Mouse (Mus musculus) heart, embryonic 12.5 days (tissue): ENCODE measurements around the gene Trpm5. TPM values are rescaled to one million over a fixed set of nuclear protein-coding genes. Genes with fewer than 3 reads are reported as not detected.

Experiments used
- ATAC-seq: fragments of 200-750 bp; cut with Nextera tagmentation; 2 replicates; pipeline ENCODE4 v1.8.0; 2017; ENCODE audit warnings: moderate TSS enrichment, moderate library complexity; ENCODE audit not compliant: insufficient number of reproducible peaks, low FRiP score
- H3K27ac ChIP-seq: fragments of 300-500 bp; sonication (generic); 2 replicates; pipeline ENCODE4 v1.5.1; 2016; ENCODE audit warnings: mild to moderate bottlenecking, moderate library complexity; ENCODE audit not compliant: poor library complexity, severe bottlenecking
- H3K27me3 ChIP-seq: fragments of 300-500 bp; sonication (generic); replicated peaks from 2 replicates; pipeline ENCODE4 v1.6.1; 2016; ENCODE audit warnings: mild to moderate bottlenecking, moderate library complexity
- H3K36me3 ChIP-seq: fragments of 300-500 bp; sonication (generic); 2 replicates; pipeline ENCODE4 v1.6.1; 2016; ENCODE audit warnings: mild to moderate bottlenecking, moderate library complexity
- H3K4me1 ChIP-seq: fragments of 300-500 bp; sonication (generic); replicated peaks from 2 replicates; pipeline ENCODE4 v1.6.1; 2016; ENCODE audit warnings: mild to moderate bottlenecking
- H3K4me2 ChIP-seq: fragments of 300-500 bp; sonication (generic); 2 replicates; pipeline ENCODE4 v1.6.1; 2016; ENCODE audit warnings: mild to moderate bottlenecking, moderate library complexity
- H3K4me3 ChIP-seq: fragments of 300-500 bp; sonication (generic); 2 replicates; pipeline ENCODE4 v1.5.1; 2016; ENCODE audit warnings: mild to moderate bottlenecking
- H3K9ac ChIP-seq: fragments of 300-500 bp; sonication (generic); 2 replicates; pipeline ENCODE4 v1.6.1; 2016; ENCODE audit warnings: mild to moderate bottlenecking, moderate library complexity
- H3K9me3 ChIP-seq: fragments of 300-500 bp; sonication (generic); replicated peaks from 2 replicates; pipeline ENCODE4 v1.6.1; 2016; ENCODE audit warnings: mild to moderate bottlenecking, moderate library complexity
- WGBS: fragments of 180-500 bp; shearing (Covaris S2); methylation state at CpG from one replicate; pipeline ENCODE4 v1.1.7; 2016; 5-methylcytosine and 5-hydroxymethylcytosine counted together
- polyA plus RNA-seq: library from polyadenylated mRNA; unstranded; fragments of >200 nt; fragmentation: Nextera tagmentation; extraction: Ambion mirVana; gene quantifications from 2 replicates; pipeline ENCODE4 v1.2.1, GENCODE M21; 2016

Gene Trpm5
- polyA plus RNA-seq, 1 experiment from 2014 or later = 3.8 TPM

DNA sequence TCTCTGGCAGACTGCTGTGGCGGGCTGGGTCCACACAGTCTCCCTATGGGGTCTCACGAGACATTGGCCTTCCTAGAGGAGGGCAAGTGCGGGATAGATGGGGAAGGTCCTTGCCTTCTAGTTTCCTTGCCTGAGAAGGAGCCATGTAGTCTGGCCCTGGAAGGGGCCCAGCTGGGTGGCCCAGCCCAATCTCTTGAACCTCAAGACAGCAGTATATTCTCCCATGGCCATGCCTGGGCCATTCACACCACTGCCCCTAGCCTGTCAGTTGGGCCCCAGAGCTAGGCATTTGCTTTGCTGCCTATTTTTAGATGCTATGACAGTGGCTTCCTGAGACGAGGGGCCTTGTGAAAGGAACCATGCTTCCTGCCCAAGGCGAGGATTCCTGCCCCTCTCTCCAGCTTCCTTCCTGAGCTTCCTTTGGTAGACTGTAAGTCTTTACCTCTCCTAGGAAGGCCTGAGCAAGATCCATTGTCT lies 36.2 kb downstream of the Trpm5 start:
- H3K4me2 ChIP-seq = peak overlapping the region; percentile 95
- H3K4me3 ChIP-seq = peak overlapping the region; percentile 12
- peaks cover 80% of the 10 kb centered on the region for H3K4me1 ChIP-seq
- peak overlapping the region; percentile 96 for H3K27ac ChIP-seq
- H3K27me3 ChIP-seq = no peaks in the 10 kb centered on the region
- no peaks in the 10 kb centered on the region for H3K9me3 ChIP-seq
- peaks cover 54% of the 10 kb centered on the region for H3K36me3 ChIP-seq
- ATAC-seq = peak; percentile 74
- H3K9ac ChIP-seq = peak overlapping the region; percentile 97
- WGBS = 9% methylated on average over 5 of the region's 5 CpGs

DNA sequence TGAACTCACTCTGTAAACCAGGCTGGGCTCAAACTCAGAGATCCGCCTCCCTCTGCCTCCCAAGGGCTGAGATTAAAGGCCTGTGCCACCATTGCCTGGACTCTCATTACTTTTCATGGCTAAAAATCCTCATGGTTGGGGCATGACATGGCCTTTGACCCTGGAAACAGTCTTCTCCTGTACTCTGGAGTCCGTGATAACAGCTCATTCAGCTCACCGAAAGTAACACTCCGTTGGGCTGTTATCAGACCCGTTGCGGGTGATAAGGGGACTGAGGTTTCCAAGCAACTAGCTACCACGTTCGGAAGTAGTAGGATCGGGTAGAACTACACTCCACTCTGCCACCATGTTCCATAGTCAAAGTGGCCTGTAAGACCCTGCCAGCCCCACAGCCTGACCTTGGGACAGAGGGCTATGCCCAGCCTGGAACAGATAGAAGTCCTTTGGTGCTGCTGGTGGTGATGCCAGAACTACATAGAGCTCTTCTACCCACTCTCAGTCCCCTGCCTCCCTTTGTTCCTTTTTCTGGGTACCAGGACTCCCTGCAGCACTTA lies 36.7 kb downstream of the Trpm5 start:
- WGBS = 7% methylated on average over 9 of the region's 9 CpGs
- no peaks in the 10 kb centered on the region for H3K9me3 ChIP-seq
- no peaks in the 10 kb centered on the region for H3K27me3 ChIP-seq
- peaks cover 49% of the 10 kb centered on the region for H3K36me3 ChIP-seq
- ATAC-seq = no peak
- H3K4me3 ChIP-seq = peak overlapping the region; percentile 12
- H3K4me2 ChIP-seq = peak overlapping the region; percentile 95
- H3K9ac ChIP-seq = peak overlapping the region; percentile 97
- H3K4me1 ChIP-seq = peaks cover 80% of the 10 kb centered on the region
- H3K27ac ChIP-seq = peak overlapping the region; percentile 96

- Histone ChIP-seq H3K36me3 (peaks cover 42% of the 10 kb centered on the region), H3K27me3 (no peaks in the 10 kb centered on the region), H3K4me2 (peak overlapping the region; percentile 95), H3K9ac (0 out of 2 replicates have a peak overlapping the region, but pooled peaks have one; percentile 97), H3K27ac (peak overlapping the region; percentile 96), H3K4me3 (peak overlapping the region; percentile 5), H3K9me3 (no peaks in the 10 kb centered on the region), H3K4me1 (peaks cover 82% of the 10 kb centered on the region)
- ATAC-seq = no peak
- WGBS = 57% methylated on average over 5 of the region's 5 CpGs
Observed at GRCm38 (mm10) chr7:143057023-143057422, 37.4 kb downstream of the Trpm5 start.

GRCm38 (mm10) chr7:143055499-143056186 lies 38.8 kb downstream of the Trpm5 start:
- no peaks in the 10 kb centered on the region for H3K27me3 ChIP-seq
- ATAC-seq = no peak
- 52% methylated on average over 11 of the region's 11 CpGs for WGBS
- peak overlapping the region; percentile 83 for H3K4me3 ChIP-seq
- H3K9ac ChIP-seq = peak overlapping the region; percentile 97
- peak overlapping the region; percentile 95 for H3K4me2 ChIP-seq
- H3K36me3 ChIP-seq = peaks cover 29% of the 10 kb centered on the region
- H3K27ac ChIP-seq = peak overlapping the region; percentile 96
- H3K9me3 ChIP-seq = no peaks in the 10 kb centered on the region
- peaks cover 77% of the 10 kb centered on the region for H3K4me1 ChIP-seq

DNA sequence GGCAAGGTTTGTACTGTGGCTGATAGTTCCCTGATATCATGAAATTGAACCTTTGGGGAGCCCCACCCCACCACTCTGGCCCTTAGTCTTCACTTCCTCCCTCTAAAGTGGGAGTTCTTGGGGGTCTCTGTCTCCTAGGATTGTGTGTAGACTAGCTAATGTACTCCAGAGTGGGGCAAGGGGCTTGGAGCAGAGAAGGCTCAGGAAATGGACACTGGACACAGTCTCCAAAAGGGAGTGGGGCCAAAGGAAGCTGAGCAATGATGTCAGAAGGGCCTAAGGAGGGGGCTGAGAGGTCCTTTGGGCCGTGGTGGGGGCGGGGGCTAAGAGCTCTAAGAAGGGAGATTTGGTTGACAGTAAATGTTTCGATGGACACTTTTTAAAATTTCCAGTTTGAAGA lies 39.4 kb downstream of the Trpm5 start:
- Histone ChIP-seq H3K9ac (peak overlapping the region; percentile 97), H3K4me1 (peaks cover 75% of the 10 kb centered on the region), H3K9me3 (no peaks in the 10 kb centered on the region), H3K36me3 (peaks cover 23% of the 10 kb centered on the region), H3K4me2 (peak overlapping the region; percentile 95), H3K4me3 (peak overlapping the region; percentile 83), H3K27me3 (no peaks in the 10 kb centered on the region), H3K27ac (peak overlapping the region; percentile 96)
- 56% methylated on average over 3 of the region's 3 CpGs for WGBS
- no peak for ATAC-seq

DNA sequence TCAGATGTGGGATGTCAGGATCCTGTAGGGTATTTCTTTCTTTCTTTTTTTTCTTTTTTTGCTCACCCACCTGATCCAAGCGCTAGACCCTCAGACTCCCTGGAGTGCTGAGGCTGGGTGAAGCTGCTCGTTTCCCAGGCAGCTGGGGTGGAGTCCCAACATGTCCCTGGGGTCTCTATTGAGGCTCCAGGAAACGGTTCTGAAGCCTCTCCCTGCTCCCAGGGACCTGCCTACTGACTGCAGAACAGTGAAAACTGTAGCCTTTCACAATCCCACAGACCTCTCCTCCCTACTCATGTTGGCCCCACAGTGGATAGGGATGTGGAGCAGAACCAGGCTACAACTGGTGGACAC lies 39.9 kb downstream of the Trpm5 start:
- peaks cover 21% of the 10 kb centered on the region; the same call in 1 of the 2 replicates for H3K36me3 ChIP-seq
- WGBS = 35% methylated on average over 3 of the region's 3 CpGs
- no peaks in the 10 kb centered on the region for H3K27me3 ChIP-seq
- peak overlapping the region; percentile 95 for H3K4me2 ChIP-seq
- H3K4me1 ChIP-seq = peaks cover 77% of the 10 kb centered on the region
- H3K27ac ChIP-seq = peak overlapping the region; percentile 96
- peak overlapping the region; percentile 83 for H3K4me3 ChIP-seq
- ATAC-seq = no peak
- peak overlapping the region; percentile 97 for H3K9ac ChIP-seq
- no peaks in the 10 kb centered on the region for H3K9me3 ChIP-seq

GRCm38 (mm10) chr7:143053961-143054611 lies 40.4 kb downstream of the Trpm5 start:
- no peak for ATAC-seq
- peaks cover 77% of the 10 kb centered on the region for H3K4me1 ChIP-seq
- H3K4me3 ChIP-seq = peak overlapping the region; percentile 83
- H3K9ac ChIP-seq = peak overlapping the region; percentile 97
- peak overlapping the region; percentile 95 for H3K4me2 ChIP-seq
- no peaks in the 10 kb centered on the region for H3K27me3 ChIP-seq
- peak overlapping the region; percentile 96 for H3K27ac ChIP-seq
- peaks cover 18% of the 10 kb centered on the region; the same call in 1 of the 2 replicates for H3K36me3 ChIP-seq
- no peaks in the 10 kb centered on the region for H3K9me3 ChIP-seq
- 21% methylated on average over 11 of the region's 11 CpGs for WGBS

GRCm38 (mm10) chr7:143053008-143053899 lies 41.2 kb downstream of the Trpm5 start:
- H3K27ac ChIP-seq = peak overlapping the region; percentile 96
- peak; percentile 72 for ATAC-seq
- H3K4me1 ChIP-seq = peaks cover 69% of the 10 kb centered on the region
- H3K9ac ChIP-seq = peak overlapping the region; percentile 97
- H3K27me3 ChIP-seq = no peaks in the 10 kb centered on the region
- H3K9me3 ChIP-seq = no peaks in the 10 kb centered on the region
- peaks cover 18% of the 10 kb centered on the region; the same call in 1 of the 2 replicates for H3K36me3 ChIP-seq
- H3K4me3 ChIP-seq = peak overlapping the region; percentile 83
- peak overlapping the region; percentile 95 for H3K4me2 ChIP-seq
- WGBS = under 1% methylated on average over 46 of the region's 46 CpGs

- under 1% methylated on average over 37 of the region's 37 CpGs for WGBS
- Histone ChIP-seq H3K4me2 (peak within 1 kb of the TSS; percentile 95), H3K36me3 (peaks cover 18% of the 10 kb centered on the region; the same call in 1 of the 2 replicates), H3K27ac (peak within 1 kb of the TSS; percentile 96), H3K9ac (peak within 1 kb of the TSS; percentile 97), H3K27me3 (no peaks in the 10 kb centered on the region), H3K4me3 (peak within 1 kb of the TSS; percentile 83), H3K4me1 (peaks cover 63% of the 10 kb centered on the region), H3K9me3 (no peaks in the 10 kb centered on the region)
- ATAC-seq = peak; percentile 75
Observed at GRCm38 (mm10) chr7:143052626-143053007, 41.8 kb downstream of the Trpm5 start, which contains the start of gene Cd81. Cd81 (plus strand) TSS chr7:143052739.

DNA sequence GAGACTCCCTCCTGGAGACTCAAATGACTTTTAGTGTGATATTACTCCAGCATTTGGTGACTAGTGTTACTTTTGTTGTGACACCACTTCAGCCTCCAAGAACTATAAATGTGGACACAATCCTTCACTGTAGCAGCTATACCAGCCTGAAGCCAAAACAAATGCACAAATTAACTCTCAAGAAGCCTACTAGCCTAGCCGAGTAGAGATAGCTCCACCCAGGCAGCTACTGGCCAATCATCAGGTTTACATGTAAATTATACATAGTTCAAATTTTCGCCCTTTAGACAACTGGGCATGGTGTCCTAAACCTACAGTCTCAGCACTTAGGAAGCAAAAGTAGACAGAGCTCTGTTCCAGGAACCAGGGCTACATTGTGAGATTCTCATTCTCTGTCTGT lies 43.1 kb downstream of the Trpm5 start:
- Histone ChIP-seq H3K27me3 (no peaks in the 10 kb centered on the region), H3K36me3 (peaks cover 12% of the 10 kb centered on the region; the same call in 1 of the 2 replicates), H3K9me3 (no peaks in the 10 kb centered on the region), H3K4me1 (peaks cover 50% of the 10 kb centered on the region), H3K4me3 (no peak overlapping the region), H3K4me2 (no peak overlapping the region), H3K27ac (no peak overlapping the region), H3K9ac (no peak overlapping the region)
- ATAC-seq = no peak
- WGBS = 59% methylated on average over 2 of the region's 2 CpGs
